Mouse (Mus musculus): ENCODE results near the gene Spaca4. TPM values are rescaled to one million over a fixed set of nuclear protein-coding genes. Genes with fewer than 3 reads are reported as not detected.

Gene Spaca4
- polyA plus RNA-seq, 1 experiment from 2014 or later = not detected

DNA sequence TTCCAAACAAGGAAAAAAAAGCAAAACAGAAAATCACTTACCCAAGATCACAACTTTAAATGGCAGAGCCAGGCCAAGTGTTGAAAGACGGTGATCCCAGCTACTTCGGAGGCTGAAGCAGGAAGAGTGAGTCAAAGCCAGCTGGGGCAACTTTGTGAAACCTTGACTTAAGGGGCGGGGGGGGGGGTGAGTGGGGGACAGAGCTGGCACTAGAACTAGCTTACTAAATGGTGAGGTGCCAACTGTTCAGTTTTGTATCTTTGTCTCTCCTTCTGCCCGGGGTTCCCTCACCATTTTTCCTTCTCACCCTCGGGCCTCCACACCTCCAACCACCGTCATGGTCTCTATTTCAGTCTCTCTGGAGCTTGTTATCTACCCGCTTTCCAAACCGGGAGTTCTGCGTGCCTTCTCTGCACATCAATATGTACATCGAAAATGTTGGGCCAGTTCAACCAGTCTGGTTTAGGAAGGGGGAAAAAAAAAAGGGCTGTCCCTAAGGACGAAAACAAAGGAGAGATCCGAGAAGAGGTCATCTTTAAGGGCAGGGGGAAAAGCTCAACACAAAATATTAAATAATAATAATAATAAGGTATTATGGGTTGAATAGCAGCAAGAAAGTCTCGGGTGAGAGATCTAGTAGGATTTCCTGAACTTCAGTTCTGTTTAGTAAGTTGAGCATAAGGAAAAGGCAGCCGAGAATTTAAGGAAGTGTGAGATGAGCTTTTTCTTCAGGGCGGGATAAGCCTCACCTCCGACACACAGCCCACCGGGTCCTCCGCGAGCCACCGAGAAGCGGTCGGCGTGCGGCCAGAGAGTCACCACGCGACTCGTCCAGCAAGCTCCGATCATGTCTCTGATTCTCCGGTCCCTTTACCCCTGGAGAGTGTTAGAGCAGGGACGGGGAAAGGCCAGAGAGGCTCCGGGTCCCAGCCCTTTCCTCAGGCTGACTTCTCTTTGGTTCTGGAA is 8.4 kb downstream of the Spaca4 start:
- H3K4me1 ChIP-seq = peaks cover 49% of the 10 kb centered on the region
- peak overlapping the region; percentile 90 for H3K27ac ChIP-seq
- 12% methylated on average over 31 of the region's 31 CpGs for WGBS
- H3K4me3 ChIP-seq = peak overlapping the region; percentile 93
- ATAC-seq = peak; percentile 11
- no peaks in the 10 kb centered on the region for H3K9me3 ChIP-seq (replicated peaks)
- peak overlapping the region; percentile 96 for H3K4me2 ChIP-seq
- no peaks in the 10 kb centered on the region for H3K27me3 ChIP-seq
- peaks cover 46% of the 10 kb centered on the region for H3K36me3 ChIP-seq (ENCODE audit: poor library complexity, severe bottlenecking)
- peak overlapping the region; percentile 85 for H3K9ac ChIP-seq

DNA sequence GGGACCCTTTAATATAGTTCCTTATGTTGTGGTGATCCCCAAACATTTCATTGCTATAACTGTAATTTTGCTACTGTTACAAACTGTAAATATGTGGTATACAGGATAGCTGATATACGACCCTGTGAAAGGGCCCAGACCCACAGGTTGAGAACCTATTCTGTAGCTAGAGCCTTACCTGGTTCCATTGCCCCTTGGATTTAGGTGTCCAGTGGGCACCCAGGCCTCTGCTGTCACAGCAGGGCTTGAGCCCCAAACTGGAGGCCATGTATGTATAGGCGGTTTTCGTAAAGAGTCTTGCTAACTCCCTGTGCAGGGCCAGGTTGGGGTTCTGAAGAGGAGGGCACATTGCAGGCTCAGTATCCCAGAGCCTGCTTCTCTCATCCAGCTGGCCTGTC is 9.2 kb downstream of the Spaca4 start:
- no peak for ATAC-seq
- peak overlapping the region; percentile 93; the same call in 1 of the 2 replicates for H3K4me3 ChIP-seq
- H3K4me1 ChIP-seq = peaks cover 49% of the 10 kb centered on the region
- H3K36me3 ChIP-seq (ENCODE audit: poor library complexity, severe bottlenecking) = peaks cover 46% of the 10 kb centered on the region
- no peak overlapping the region for H3K27ac ChIP-seq
- H3K4me2 ChIP-seq = peak overlapping the region; percentile 96
- H3K27me3 ChIP-seq = no peaks in the 10 kb centered on the region
- H3K9me3 ChIP-seq (replicated peaks) = no peaks in the 10 kb centered on the region
- 92% methylated on average over 3 of the region's 3 CpGs for WGBS
- H3K9ac ChIP-seq = no peak overlapping the region

DNA sequence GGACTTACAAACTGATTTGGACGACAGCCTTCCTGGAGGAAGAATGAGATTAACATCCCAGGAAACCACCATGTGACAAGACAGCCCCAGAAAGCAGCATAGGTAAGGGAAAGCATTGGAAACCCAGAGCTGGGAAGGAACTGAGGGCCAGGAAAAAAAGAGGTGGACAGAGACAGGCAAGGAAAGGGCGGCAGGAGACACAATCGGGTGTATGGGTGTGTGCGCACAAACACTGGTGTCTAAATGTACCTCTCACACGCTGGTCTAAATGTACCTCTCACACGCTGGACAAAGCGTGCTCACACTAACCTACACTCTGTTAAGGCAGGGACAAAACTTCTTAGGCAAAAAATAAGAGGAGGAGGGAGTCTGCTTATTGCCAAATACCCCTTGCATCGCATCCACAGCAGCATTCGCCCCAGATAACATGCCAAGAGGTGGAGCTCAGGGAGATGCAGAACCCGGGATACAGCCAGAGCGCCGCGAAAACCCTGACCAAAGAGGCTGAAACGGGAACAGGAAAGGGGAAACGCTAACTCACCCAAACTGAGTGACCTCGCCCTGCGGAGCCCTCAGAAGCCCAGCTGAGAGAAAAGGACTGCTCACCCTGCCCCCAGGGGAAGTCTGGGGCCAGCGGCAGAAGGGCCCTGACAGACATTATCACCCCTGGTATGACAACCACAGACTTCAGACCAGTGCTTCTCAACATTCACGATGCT is 9.7 kb downstream of the Spaca4 start:
- Histone ChIP-seq H3K27me3 (no peaks in the 10 kb centered on the region), H3K4me3 (peak overlapping the region; percentile 69), H3K4me1 (peaks cover 46% of the 10 kb centered on the region), H3K27ac (peak overlapping the region; percentile 65), H3K9me3 (replicated peaks) (no peaks in the 10 kb centered on the region), H3K4me2 (peak overlapping the region; percentile 96), H3K36me3 (ENCODE audit: poor library complexity, severe bottlenecking) (peaks cover 46% of the 10 kb centered on the region), H3K9ac (peak overlapping the region; percentile 79; the same call in 1 of the 2 replicates)
- 87% methylated on average over 19 of the region's 19 CpGs for WGBS
- no peak for ATAC-seq

DNA sequence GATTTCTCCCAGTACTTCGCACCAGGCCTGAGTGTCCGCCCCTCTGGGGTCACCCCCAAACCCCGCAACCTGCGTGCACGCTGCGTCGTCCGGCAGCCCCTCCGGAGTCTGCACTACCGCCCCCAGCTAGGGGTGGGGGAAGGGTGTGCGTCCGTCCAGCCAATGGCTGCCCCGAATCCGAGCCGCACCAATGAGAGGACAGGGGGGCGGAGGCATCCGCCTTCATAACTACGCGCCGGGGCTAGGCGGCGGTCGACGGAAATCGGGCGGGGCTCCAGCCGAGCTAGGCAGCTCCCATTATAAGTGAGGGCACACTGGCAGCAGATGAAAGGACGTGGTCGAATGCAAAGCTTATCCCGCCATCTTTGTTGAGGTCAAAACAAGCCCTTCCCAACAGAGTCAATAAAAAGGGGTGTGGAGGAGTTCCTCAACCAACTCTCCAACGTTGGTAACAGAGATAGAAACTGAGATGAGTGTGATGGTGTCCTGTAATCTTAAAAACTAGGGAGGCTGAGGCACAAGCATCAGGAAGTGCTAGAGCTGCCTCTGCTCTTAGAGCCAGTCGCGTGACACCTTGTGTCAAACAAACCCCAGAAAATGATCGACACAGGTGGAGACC is 10.4 kb downstream of the Spaca4 start, which contains the start of gene Rpl18:
TSS of gene Rpl18 (plus strand) at position 368 of the 619 bp plus-strand sequence.
- Histone ChIP-seq H3K27me3 (no peaks in the 10 kb centered on the region), H3K4me1 (peaks cover 49% of the 10 kb centered on the region), H3K27ac (peak within 1 kb of the TSS; percentile 65), H3K9me3 (replicated peaks) (no peaks in the 10 kb centered on the region), H3K4me3 (peak within 1 kb of the TSS; percentile 69), H3K4me2 (peak within 1 kb of the TSS; percentile 96), H3K9ac (peak within 1 kb of the TSS; percentile 79), H3K36me3 (ENCODE audit: poor library complexity, severe bottlenecking) (peaks cover 46% of the 10 kb centered on the region)
- peak; percentile 93 for ATAC-seq
- WGBS = 8% methylated on average over 34 of the region's 34 CpGs

DNA sequence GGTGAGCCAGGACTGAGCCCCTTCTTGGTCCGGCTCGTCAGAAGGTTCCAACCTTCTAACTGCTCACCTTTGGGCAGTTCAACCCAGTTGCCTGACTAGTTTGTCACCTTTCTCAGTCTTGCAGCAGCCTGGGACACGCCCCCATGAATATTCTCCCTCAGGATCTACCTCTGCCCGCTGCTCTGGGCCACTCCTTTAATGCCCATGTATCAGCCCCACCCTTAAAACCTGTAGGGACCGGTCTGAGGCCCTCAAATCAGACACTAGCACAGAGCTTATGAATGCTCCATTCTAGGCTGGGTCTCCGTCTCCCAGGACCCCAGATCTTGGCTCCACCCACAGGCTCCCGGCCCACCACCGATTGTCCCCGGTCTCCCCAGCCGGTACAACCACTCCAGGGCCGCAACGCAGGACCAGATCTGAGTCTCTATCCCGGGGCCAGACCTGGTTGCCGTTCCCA is 11.0 kb downstream of the Spaca4 start:
- Histone ChIP-seq H3K36me3 (ENCODE audit: poor library complexity, severe bottlenecking) (peaks cover 46% of the 10 kb centered on the region), H3K9ac (peak overlapping the region; percentile 79), H3K4me1 (peaks cover 52% of the 10 kb centered on the region), H3K27ac (peak overlapping the region; percentile 51), H3K27me3 (no peaks in the 10 kb centered on the region), H3K9me3 (replicated peaks) (no peaks in the 10 kb centered on the region), H3K4me3 (peak overlapping the region; percentile 69), H3K4me2 (peak overlapping the region; percentile 96)
- peak; percentile 44 for ATAC-seq
- 10% methylated on average over 14 of the region's 14 CpGs for WGBS

DNA sequence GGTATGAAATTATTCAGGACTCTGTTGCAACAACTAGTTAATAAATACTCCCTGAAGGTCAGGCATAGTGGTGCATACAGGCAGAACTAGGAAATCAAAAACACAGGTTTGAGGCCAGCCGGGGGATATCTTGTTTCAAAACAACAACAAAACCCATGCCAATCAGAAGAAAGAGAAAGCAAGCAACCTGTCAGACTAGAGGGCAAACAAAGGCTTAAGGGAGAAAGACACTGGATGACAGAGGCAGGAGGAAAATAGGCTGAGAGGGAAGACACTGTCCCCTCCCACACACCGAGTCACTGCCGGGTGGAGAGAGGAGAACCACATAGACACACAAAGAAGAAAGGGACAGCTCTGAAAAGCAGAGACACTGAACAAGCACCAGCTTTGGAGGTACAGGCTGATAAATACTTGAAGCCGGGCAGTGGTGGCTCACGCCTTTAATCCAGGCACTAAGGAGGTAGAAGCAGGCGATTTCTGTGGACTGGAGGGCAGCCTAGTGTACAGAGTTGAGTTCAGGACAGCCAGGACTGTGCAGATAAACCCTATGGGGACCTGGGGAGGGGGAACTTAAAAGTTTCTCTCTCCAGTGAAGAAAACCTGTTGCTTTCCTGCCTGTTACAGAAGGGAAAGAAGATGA is 11.6 kb downstream of the Spaca4 start:
- Histone ChIP-seq H3K27me3 (no peaks in the 10 kb centered on the region), H3K4me3 (peak overlapping the region; percentile 69), H3K9ac (no peak overlapping the region), H3K9me3 (replicated peaks) (no peaks in the 10 kb centered on the region), H3K4me2 (peak overlapping the region; percentile 96), H3K36me3 (ENCODE audit: poor library complexity, severe bottlenecking) (peaks cover 40% of the 10 kb centered on the region), H3K4me1 (peaks cover 52% of the 10 kb centered on the region), H3K27ac (no peak overlapping the region)
- 82% methylated on average over 6 of the region's 6 CpGs for WGBS
- no peak for ATAC-seq

DNA sequence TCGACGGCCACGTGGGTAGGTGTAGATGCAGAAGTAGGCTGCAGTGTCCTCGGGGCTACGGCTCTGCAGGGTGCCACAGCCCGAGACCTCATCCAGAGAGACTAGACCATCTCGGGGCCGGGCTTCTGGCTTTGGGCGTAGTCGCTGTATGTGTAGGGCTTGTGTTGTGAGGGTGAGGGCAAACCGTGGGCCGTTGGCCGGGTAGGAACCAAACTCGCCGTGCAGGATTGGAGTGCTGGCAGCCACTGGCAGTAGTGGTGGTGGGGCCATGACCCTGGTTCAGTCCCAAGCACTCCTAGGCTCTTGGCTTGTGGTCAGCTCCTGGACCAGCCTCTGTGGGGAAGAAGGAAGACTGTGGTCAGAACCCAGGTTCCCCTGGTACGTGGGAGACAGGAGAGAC is 12.2 kb downstream of the Spaca4 start:
- 93% methylated on average over 16 of the region's 16 CpGs for WGBS
- no peaks in the 10 kb centered on the region for H3K9me3 ChIP-seq (replicated peaks)
- H3K4me2 ChIP-seq = no peak overlapping the region
- no peaks in the 10 kb centered on the region for H3K27me3 ChIP-seq
- H3K4me3 ChIP-seq = no peak overlapping the region
- H3K27ac ChIP-seq = no peak overlapping the region
- peaks cover 40% of the 10 kb centered on the region for H3K36me3 ChIP-seq (ENCODE audit: poor library complexity, severe bottlenecking)
- ATAC-seq = no peak
- peaks cover 52% of the 10 kb centered on the region for H3K4me1 ChIP-seq
- peak overlapping the region; percentile 4; the same call in 1 of the 2 replicates for H3K9ac ChIP-seq

DNA sequence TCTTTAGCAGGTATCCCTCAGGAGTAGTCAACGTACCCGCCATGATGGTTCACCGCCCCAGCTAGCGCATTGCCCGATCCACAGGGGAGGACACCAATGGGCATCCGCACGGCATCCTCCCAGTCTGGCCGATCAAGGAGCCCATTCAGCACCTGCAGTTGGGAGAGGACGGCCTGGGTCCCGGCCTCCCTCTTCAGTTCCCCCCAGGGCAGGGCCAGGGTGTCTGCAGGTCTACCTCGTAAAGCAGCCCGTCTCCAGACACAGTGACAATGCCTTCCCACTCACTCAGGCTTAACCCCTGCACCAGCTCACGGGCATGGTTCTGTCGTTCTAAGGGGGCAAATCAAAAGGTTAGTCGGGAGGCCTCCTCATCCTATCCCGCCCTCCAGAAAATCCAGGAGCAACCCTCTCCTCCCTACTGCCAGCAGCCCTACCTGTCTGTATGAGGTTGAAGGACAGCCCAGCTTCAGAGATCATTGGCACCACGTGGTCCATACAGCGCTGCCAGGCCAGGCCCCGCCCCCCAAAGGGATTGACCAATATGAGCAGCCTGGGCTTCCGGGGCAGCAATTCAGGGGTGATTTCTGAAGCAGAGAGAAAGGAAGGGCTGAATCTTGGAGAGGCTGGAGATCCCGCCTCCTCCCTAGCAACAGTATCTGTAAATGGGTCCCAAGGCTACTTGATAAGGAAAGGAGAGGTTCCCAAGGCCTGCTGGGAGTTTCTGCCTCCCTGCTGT is 13.4 kb downstream of the Spaca4 start:
- Histone ChIP-seq H3K4me1 (peaks cover 63% of the 10 kb centered on the region), H3K4me2 (no peak overlapping the region), H3K9me3 (replicated peaks) (no peaks in the 10 kb centered on the region), H3K36me3 (ENCODE audit: poor library complexity, severe bottlenecking) (peaks cover 40% of the 10 kb centered on the region), H3K9ac (no peak overlapping the region), H3K27ac (no peak overlapping the region), H3K27me3 (no peaks in the 10 kb centered on the region), H3K4me3 (no peak overlapping the region)
- WGBS = 88% methylated on average over 21 of the region's 21 CpGs
- ATAC-seq = no peak

DNA sequence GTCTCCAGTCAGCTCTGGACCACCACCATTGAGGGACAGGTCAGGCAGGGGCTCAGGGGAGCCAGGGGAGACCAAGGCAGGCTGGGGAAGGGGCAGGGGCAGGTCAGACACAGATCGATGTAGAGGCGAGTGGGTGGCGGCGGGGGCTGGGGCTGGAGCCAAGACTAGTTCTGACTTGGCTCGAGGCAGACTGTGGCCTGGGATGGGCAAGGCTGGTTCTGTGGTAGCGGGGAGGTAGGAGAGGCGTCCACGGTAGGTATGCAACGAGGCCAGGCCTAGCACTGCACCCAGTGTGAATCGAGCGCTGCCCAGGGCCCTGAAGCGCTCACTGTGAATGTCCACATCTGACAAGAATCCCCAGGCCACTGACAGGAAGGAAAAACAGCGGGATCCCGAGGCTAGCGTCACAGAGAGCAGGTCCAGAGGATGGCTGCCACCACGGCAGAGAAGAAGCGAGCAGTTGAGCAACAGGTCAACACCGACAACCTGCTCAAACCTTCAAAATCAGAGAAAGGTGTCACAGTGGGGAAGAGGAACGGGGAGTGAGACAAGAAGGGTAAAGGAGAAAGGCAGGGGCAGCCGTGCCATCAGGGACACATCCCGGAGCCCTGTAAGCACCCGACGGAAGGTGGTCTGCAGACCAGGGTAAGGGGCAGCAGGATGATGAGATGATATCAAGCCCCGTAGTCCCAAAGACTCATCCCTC is 14.1 kb downstream of the Spaca4 start:
- no peak for ATAC-seq
- Histone ChIP-seq H3K9ac (no peak overlapping the region), H3K4me1 (peaks cover 63% of the 10 kb centered on the region), H3K4me3 (no peak overlapping the region), H3K4me2 (no peak overlapping the region), H3K36me3 (ENCODE audit: poor library complexity, severe bottlenecking) (peaks cover 40% of the 10 kb centered on the region), H3K27ac (no peak overlapping the region), H3K27me3 (no peaks in the 10 kb centered on the region), H3K9me3 (replicated peaks) (no peaks in the 10 kb centered on the region)
- 93% methylated on average over 24 of the region's 24 CpGs for WGBS

DNA sequence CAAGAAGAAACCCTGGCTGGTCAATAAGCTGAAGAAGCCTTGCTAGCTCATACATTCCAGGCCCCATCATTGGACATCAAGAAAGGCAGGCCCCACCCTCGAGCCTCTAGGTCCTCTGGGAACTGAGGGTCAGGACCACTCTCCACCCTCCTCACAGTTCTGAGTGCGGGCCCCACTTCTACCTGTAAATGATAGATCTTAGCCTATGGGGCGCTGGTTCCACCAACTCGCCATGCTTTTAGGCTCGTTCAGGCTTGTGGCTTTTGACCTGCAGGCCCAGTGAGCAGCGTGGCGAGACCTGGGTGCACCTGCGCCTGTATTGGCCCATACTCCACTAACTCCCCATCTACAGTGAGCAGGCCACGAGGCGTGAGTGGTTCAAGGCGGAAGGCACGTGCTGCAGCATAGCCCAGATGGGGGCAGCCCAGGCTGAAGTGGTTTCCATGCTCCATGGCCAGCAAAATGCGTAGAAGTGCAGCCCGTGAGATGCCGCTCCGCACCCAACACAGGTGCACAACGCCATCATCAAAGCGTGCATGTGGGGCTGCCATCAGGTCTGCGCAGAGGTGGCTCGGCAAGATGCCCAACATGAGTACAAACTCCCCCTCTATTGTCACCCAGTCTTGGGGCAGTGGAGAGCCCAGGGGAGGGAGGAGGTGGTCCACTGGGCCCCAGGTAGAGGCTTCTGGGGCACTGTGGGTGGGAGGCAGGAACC is 15.0 kb downstream of the Spaca4 start:
- Histone ChIP-seq H3K4me1 (peaks cover 63% of the 10 kb centered on the region), H3K27ac (peak overlapping the region; percentile 65; the same call in 1 of the 2 replicates)

More for the DNA sequence above, 15.0 kb downstream of the Spaca4 start:
- Histone ChIP-seq H3K9me3 (replicated peaks) (no peaks in the 10 kb centered on the region), H3K4me3 (no peak overlapping the region), H3K9ac (no peak overlapping the region), H3K36me3 (ENCODE audit: poor library complexity, severe bottlenecking) (peaks cover 40% of the 10 kb centered on the region), H3K4me2 (no peak overlapping the region), H3K27me3 (no peaks in the 10 kb centered on the region)
- ATAC-seq = no peak
- WGBS = 94% methylated on average over 20 of the region's 20 CpGs

All from forebrain, embryonic 13.5 days (tissue).